In genomic region chr16:90656571-90657011, GRCm38 (mm10) we compare ENCODE assay signal across 8 mouse cellular contexts.
A peak's percentile ranks its signal among the peaks of the same experiment; 100 is the strongest.
DNase-seq lines count a peak whose midpoint lies in the region; ATAC-seq and TF ChIP-seq lines count a peak whose summit lies in the region.

No protein-coding gene starts in this region.

- no peaks in the 10 kb centered on the region for H3K36me3 ChIP-seq in forebrain, embryonic 13.5 days (ENCODE audit: poor library complexity, severe bottlenecking)
- H3K36me3 ChIP-seq in kidney, postnatal 0 days (ENCODE audit: insufficient read depth, low read length): no peaks in the 10 kb centered on the region
- no peaks in the 10 kb centered on the region for H3K36me3 ChIP-seq in neural tube, embryonic 13.5 days

- ATAC-seq in forebrain, embryonic 13.5 days: peak; percentile 93
- ATAC-seq in kidney, postnatal 0 days (replicated peaks; ENCODE audit: low FRiP score, low read depth): 0 out of 2 replicates have a peak, but pooled peaks have one; percentile 17
- ATAC-seq in neural tube, embryonic 13.5 days (ENCODE audit: low read depth): peak; percentile 77; the same call in 1 of the 2 replicates
- ATAC-seq in megakaryocyte progenitor cell, adult 5-6 weeks (replicated peaks; ENCODE audit: poor library complexity): no peak

- DNase-seq in layer of hippocampus, postnatal 14 days (ENCODE audit: low spot score in 2 of 2): peak; percentile 52 to 64
- no peak for DNase-seq in layer of hippocampus, adult 9-11 months
- DNase-seq in kidney, postnatal 0 days (ENCODE audit: low spot score): peak; percentile 83
- DNase-seq in right cerebral cortex, postnatal 25 days: no peak
- no peak for DNase-seq in MN1 (ENCODE audit: low spot score)

- 9% methylated on average over 16 of the region's 16 CpGs for WGBS in forebrain, embryonic 13.5 days
- 29% methylated on average over 16 of the region's 16 CpGs for WGBS in kidney, postnatal 0 days
- 9% methylated on average over 16 of the region's 16 CpGs for WGBS in neural tube, embryonic 13.5 days

- no peaks in the 10 kb centered on the region for H3K27me3 ChIP-seq in forebrain, embryonic 13.5 days
- H3K27me3 ChIP-seq in kidney, postnatal 0 days (ENCODE audit: insufficient read depth, low read length): no peaks in the 10 kb centered on the region
- 0 out of 2 replicates have a peak, but pooled peaks cover 5% of the 10 kb centered on the region for H3K27me3 ChIP-seq in neural tube, embryonic 13.5 days

- peaks cover 14% of the 10 kb centered on the region for H3K4me1 ChIP-seq in forebrain, embryonic 13.5 days
- H3K4me1 ChIP-seq in kidney, postnatal 0 days (replicated peaks; ENCODE audit: insufficient read depth, low read length): no peaks in the 10 kb centered on the region
- peaks cover 9% of the 10 kb centered on the region for H3K4me1 ChIP-seq in neural tube, embryonic 13.5 days (replicated peaks)

- H3K4me2 ChIP-seq in forebrain, embryonic 13.5 days: peak overlapping the region; percentile 11; the same call in 1 of the 2 replicates
- no peak overlapping the region for H3K4me2 ChIP-seq in kidney, postnatal 0 days (ENCODE audit: low read length)
- H3K4me2 ChIP-seq in neural tube, embryonic 13.5 days: peak overlapping the region; percentile 3; the same call in 1 of the 2 replicates

- no peaks in the 10 kb centered on the region; the same call in 1 of the 2 replicates for H3K9me3 ChIP-seq in forebrain, embryonic 13.5 days (replicated peaks)
- H3K9me3 ChIP-seq in kidney, postnatal 0 days (replicated peaks; ENCODE audit: low read length): no peaks in the 10 kb centered on the region
- no peaks in the 10 kb centered on the region for H3K9me3 ChIP-seq in neural tube, embryonic 13.5 days

- peak overlapping the region; percentile 81 for H3K27ac ChIP-seq in forebrain, embryonic 13.5 days
- no peak overlapping the region for H3K27ac ChIP-seq in kidney, postnatal 0 days
- peak overlapping the region; percentile 53 for H3K27ac ChIP-seq in neural tube, embryonic 13.5 days (replicated peaks)

- peak overlapping the region; percentile 37; the same call in 1 of the 2 replicates for H3K9ac ChIP-seq in forebrain, embryonic 13.5 days
- no peak overlapping the region for H3K9ac ChIP-seq in kidney, postnatal 0 days (ENCODE audit: low read depth, low read length)
- H3K9ac ChIP-seq in neural tube, embryonic 13.5 days: peak overlapping the region; percentile 55

- peak; percentile 25; the same call in 1 of the 2 replicates for TF ChIP-seq CTCF in kidney, postnatal 0 days (IDR thresholded peaks at IDR 0.05; ENCODE audit: low read depth)

- H3K4me3 ChIP-seq in forebrain, embryonic 13.5 days: no peak overlapping the region
- H3K4me3 ChIP-seq in kidney, postnatal 0 days (replicated peaks; ENCODE audit: low read depth, low read length): no peak overlapping the region
- no peak overlapping the region for H3K4me3 ChIP-seq in neural tube, embryonic 13.5 days

Comparison
In these comparisons a context has a peak if more than half of its experiments do, and no peak if none do; other contexts are left out.
1. DNase-seq: peak in layer of hippocampus, postnatal 14 days (2 of 2) and kidney, postnatal 0 days (single experiment); none in layer of hippocampus, adult 9-11 months (single experiment), right cerebral cortex, postnatal 25 days (single experiment) and MN1 (single experiment).